Mouse (Mus musculus) myocyte (in vitro differentiated cells): ENCODE data around the gene Harbi1.
A peak's percentile ranks its signal among the peaks of the same experiment; 100 is the strongest.

Experiments used
- CEBPB ChIP-seq: IDR thresholded peaks from 2 replicates; pipeline ENCODE4 v1.6.1; 2011; ENCODE audit warnings: mild to moderate bottlenecking, moderate library complexity; ENCODE audit not compliant: poor library complexity, insufficient read depth, severe bottlenecking
- MAX ChIP-seq: IDR thresholded peaks from one replicate; pipeline ENCODE4 v1.6.1; 2011; ENCODE audit warnings: low read depth, mild to moderate bottlenecking, control low read depth
- MYOD1 ChIP-seq, 3 experiments: IDR thresholded peaks; one replicate each; pipeline ENCODE4 v1.6.1; 2011; ENCODE audit warnings: control low read depth in 2 of 3, low read depth in 2 of 3, mild to moderate bottlenecking in 2 of 3, moderate library complexity in 1 of 3; ENCODE audit not compliant: insufficient read length in 2 of 3, control insufficient read depth in 1 of 3
- MYOG ChIP-seq, 3 experiments: IDR thresholded peaks; one replicate each; pipeline ENCODE4 v1.6.1; 2011; ENCODE audit warnings: control low read depth in 2 of 3, low read depth in 2 of 3, mild to moderate bottlenecking in 2 of 3; ENCODE audit not compliant: insufficient read length in 2 of 3, control insufficient read depth in 1 of 3, insufficient read depth in 1 of 3
- POLR2A ChIP-seq: IDR thresholded peaks from one replicate; pipeline ENCODE4 v1.6.1; 2011; ENCODE audit warnings: low read depth, mild to moderate bottlenecking, control low read depth, moderate library complexity; ENCODE audit not compliant: insufficient read length
- REST ChIP-seq: IDR thresholded peaks from one replicate; pipeline ENCODE4 v1.6.1; 2011; ENCODE audit warnings: mild to moderate bottlenecking, control low read depth, moderate library complexity; ENCODE audit not compliant: insufficient read depth, insufficient read length
- TCF12 ChIP-seq: IDR thresholded peaks from one replicate; pipeline ENCODE4 v1.6.1; 2011; ENCODE audit warnings: mild to moderate bottlenecking, control low read depth; ENCODE audit not compliant: poor library complexity, insufficient read depth, severe bottlenecking
- USF1 ChIP-seq: IDR thresholded peaks from one replicate; pipeline ENCODE4 v1.6.1; 2011; ENCODE audit warnings: low read depth, mild to moderate bottlenecking, control low read depth, moderate library complexity

DNA sequence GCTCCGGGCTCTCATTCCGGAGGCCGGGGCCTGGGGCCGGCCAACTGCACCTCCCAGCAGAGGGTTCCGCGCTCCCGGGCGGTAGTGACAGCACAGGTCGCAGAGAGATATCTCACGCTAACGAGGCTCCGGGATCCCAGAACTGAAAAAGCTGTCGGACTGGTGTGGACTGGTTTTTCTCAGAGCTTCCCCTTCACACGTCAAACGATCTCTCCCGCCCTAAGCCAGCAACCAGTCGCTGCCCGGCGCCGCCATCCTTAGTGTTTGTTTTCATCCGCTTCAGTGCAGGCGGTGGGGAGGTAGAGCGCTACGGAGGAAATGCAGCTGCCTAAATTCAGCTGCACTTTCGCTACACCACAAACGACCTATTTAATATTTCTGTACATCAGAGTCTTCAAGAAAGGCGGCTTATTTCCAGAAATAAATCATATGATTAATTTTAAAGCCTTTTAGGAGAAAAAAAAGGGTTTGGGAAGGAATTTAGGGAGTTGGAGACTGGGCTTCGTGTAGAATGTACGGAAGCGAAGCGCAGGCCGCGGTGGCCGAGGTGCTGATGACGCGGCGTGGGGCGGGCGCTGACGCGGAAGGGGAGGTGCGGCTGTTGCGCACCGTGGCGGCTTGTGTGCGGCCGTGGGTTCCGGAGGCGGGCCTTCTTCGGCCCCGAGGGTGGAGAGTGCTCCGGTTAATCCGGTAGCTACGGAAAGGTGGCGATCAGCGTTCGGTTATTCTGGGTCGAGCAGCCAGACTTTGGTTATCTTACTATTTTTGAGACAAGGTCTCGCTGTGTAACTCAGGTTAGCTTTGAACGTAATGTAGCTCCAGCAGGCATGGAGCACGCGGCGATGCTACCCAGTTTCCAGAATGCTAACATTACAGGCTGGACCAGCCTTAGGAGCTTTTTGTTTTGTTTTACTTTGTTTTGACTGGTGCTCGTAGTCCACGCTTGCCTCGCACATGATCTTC lies at the start of gene Harbi1, which contains the start of gene Atg13:
- TF ChIP-seq TCF12 (no peak), REST (no peak), MAX (no peak), POLR2A (peak; percentile 74), MYOD1 (IDR thresholded peaks at IDR 0.05; ENCODE audit: control insufficient read depth in 1 of 3, insufficient read length in 2 of 3, low read depth in 2 of 3) (peak in 2 of 3 experiments; percentile 40 to 61), USF1 (no peak), CEBPB (no peak), MYOG (IDR thresholded peaks at IDR 0.05; ENCODE audit: control insufficient read depth in 1 of 3, insufficient read depth in 1 of 3, insufficient read length in 2 of 3, low read depth in 2 of 3) (peak in 2 of 3 experiments; percentile 47 to 73)
